Mouse (Mus musculus) B cell, adult 62 days (primary cell): ENCODE results near the gene D930048N14Rik. TPM values are rescaled to one million over a fixed set of nuclear protein-coding genes. Genes with fewer than 3 reads are reported as not detected.

Experiments
- total RNA-seq: library from RNA; stranded (reverse); gene quantifications from 4 replicates; pipeline ENCODE4 v1.2.4, GENCODE M21; 2023

Gene D930048N14Rik
- total RNA-seq, result 1.6 to 2.2 TPM (median 1.9 TPM) in 4 replicates

GRCm38 (mm10) chr11:51650691-51651515 lies at the start of gene D930048N14Rik, which contains the start of gene N4bp3:
D930048N14Rik (plus strand) TSS chr11:51650954.
N4bp3 (minus strand) TSS chr11:51650842.

GRCm38 (mm10) chr11:51606447-51607095 lies 44.2 kb upstream of the D930048N14Rik start, which contains the start of gene Hnrnpab:
Hnrnpab (minus strand) TSS chr11:51606847.

GRCm38 (mm10) chr11:51619409-51620060 lies 31.2 kb upstream of the D930048N14Rik start, which contains the start of gene Nhp2:
Nhp2 (plus strand) TSS chr11:51619735.

GRCm38 (mm10) chr11:51635525-51636322 lies 15.0 kb upstream of the D930048N14Rik start, which contains the start of gene Rmnd5b:
Rmnd5b (minus strand) TSS chr11:51635896.

GRCm38 (mm10) chr11:51688330-51689328 lies 37.9 kb downstream of the D930048N14Rik start, which contains the start of gene 0610009B22Rik:
0610009B22Rik (minus strand) TSS chr11:51688874.

Other genes with a start within 250 kb of the D930048N14Rik start
- 19.8 to 29.6 TPM (median 21.4 TPM) in 4 replicates for gene Phykpl, start 66.2 kb upstream of the D930048N14Rik start, total RNA-seq
- 237 to 253 TPM (median 248 TPM) in 4 replicates for gene Hnrnpab, start 44.1 kb upstream of the D930048N14Rik start, total RNA-seq
- gene Nhp2, start 31.2 kb upstream of the D930048N14Rik start, total RNA-seq, result 47.5 to 57.3 TPM (median 52.7 TPM) in 4 replicates
- gene Rmnd5b, start 15.1 kb upstream of the D930048N14Rik start, total RNA-seq, result 113 to 145 TPM (median 127 TPM) in 4 replicates
- gene N4bp3, start 112 bp upstream of the D930048N14Rik start, total RNA-seq, result 19.1 to 21.9 TPM (median 21.6 TPM) in 4 replicates
- gene 0610009B22Rik, start 37.9 kb downstream of the D930048N14Rik start, total RNA-seq, result 5.5 to 9.0 TPM (median 6.6 TPM) in 4 replicates
- 97.5 to 103 TPM (median 101 TPM) in 4 replicates for gene Sec24a, start 112.7 kb downstream of the D930048N14Rik start, total RNA-seq
- 31.6 to 39.8 TPM (median 35.3 TPM) in 4 replicates for gene Sar1b, start 112.7 kb downstream of the D930048N14Rik start, total RNA-seq
- 73.2 to 75.8 TPM (median 73.8 TPM) in 4 replicates for gene Jade2, start 206.7 kb downstream of the D930048N14Rik start, total RNA-seq